Mouse (Mus musculus) cortical plate, adult 2 months (tissue): ENCODE data around the gene Esm1. TPM values are rescaled to one million over a fixed set of nuclear protein-coding genes. Genes with fewer than 3 reads are reported as not detected.

Experiments used
- H3K27ac ChIP-seq: fragments of 200-500 bp; 2 replicates; pipeline ENCODE4 v1.5.1; 2012; ENCODE audit warnings: low read length, control low read depth, inconsistent platforms; ENCODE audit not compliant: insufficient read depth
- H3K4me1 ChIP-seq: fragments of 200-500 bp; 2 replicates; pipeline ENCODE4 v1.6.1; 2011; ENCODE audit warnings: low read length; ENCODE audit not compliant: control insufficient read depth, insufficient read depth
- H3K4me3 ChIP-seq: fragments of 200-500 bp; 2 replicates; pipeline ENCODE4 v1.5.1; 2011; ENCODE audit warnings: mild to moderate bottlenecking, low read length, control low read depth; ENCODE audit not compliant: insufficient read depth
- CTCF ChIP-seq: fragments of 200-500 bp; IDR thresholded peaks from 2 replicates; pipeline ENCODE4 v1.5.1; 2011; ENCODE audit warnings: mild to moderate bottlenecking, control low read depth, low read length; ENCODE audit not compliant: insufficient read depth; ENCODE audit errors: extremely low read depth
- POLR2A ChIP-seq: fragments of 200-500 bp; IDR thresholded peaks from 2 replicates; pipeline ENCODE4 v1.6.1; 2011; ENCODE audit warnings: mild to moderate bottlenecking, low read length, control low read depth; ENCODE audit not compliant: insufficient read depth; ENCODE audit errors: extremely low read depth
- polyA plus RNA-seq: library from polyadenylated mRNA; depleted of rRNA; stranded (reverse); fragments of >200 nt; gene quantifications from 2 replicates; pipeline ENCODE4 v1.2.3, GENCODE M21; 2012; rRNA removed

Esm1 gene
- 0.09 and 0.17 TPM in 2 replicates for polyA plus RNA-seq

DNA sequence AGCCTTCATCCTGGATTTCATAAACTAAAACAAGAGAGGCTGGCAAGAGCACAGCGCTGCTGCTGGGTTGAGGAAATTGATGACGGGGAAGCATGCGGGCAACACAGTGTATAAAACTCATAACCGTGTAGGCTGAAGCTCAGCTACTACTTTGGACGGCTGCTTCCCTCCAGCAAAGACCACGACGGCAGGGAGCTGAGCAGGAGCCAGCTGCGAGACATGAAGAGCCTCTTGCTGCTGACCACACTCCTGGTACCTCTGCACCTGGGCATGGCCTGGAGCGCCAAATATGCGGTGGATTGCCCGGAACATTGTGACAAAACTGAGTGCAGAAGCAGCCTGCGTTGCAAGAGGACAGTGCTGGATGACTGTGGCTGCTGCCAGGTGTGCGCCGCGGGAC, at the start of gene Esm1:
TSS of gene Esm1 (plus strand) at position 36 of the 400 bp plus-strand sequence.
- H3K4me3 ChIP-seq = no peak within 1 kb of the TSS
- no peak for TF ChIP-seq POLR2A
- TF ChIP-seq CTCF = no peak
- no peak within 1 kb of the TSS for H3K27ac ChIP-seq

DNA sequence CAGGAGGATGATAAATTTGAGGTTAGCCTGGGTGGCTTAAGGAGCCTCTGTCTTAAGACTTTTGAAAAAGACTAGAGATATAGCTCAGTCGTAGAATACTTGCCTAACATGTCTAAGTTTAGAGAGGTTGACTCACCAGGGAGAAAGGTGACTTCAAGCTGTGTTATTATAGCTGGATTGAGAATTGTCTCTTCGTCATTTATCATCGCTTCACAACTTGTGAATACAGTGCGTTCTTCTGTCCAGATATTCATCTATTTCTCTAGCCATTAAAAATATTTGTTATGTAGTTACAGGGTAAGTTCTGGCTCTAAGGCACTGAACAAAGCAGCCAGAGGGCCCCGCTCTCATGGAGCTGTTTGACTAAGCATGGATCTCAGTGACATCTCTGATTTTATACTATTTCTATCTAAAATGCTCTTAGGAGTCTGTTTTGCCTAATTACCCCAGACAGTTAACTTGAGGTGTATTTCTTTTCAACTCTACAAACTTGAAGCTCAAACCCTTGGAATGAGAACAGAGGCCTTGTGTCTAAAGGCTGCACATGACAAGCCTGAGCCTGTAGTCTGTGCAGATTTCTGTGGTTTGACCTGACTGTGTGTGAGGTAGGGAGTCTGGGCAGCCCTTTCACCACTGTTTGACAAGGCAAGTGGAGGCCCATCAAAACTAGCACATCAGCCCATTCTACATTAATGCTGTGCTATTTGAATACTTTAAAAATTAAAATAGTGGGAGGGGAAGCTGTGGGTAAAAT, 45.0 kb upstream of the Esm1 start:
- Histone ChIP-seq H3K4me1 (no peaks in the 10 kb centered on the region), H3K4me3 (no peak overlapping the region), H3K27ac (no peak overlapping the region)
- TF ChIP-seq CTCF = no peak
- TF ChIP-seq POLR2A = no peak

More for the DNA sequence above, at the start of gene Esm1:
- H3K4me1 ChIP-seq = no peaks in the 10 kb centered on the region

DNA sequence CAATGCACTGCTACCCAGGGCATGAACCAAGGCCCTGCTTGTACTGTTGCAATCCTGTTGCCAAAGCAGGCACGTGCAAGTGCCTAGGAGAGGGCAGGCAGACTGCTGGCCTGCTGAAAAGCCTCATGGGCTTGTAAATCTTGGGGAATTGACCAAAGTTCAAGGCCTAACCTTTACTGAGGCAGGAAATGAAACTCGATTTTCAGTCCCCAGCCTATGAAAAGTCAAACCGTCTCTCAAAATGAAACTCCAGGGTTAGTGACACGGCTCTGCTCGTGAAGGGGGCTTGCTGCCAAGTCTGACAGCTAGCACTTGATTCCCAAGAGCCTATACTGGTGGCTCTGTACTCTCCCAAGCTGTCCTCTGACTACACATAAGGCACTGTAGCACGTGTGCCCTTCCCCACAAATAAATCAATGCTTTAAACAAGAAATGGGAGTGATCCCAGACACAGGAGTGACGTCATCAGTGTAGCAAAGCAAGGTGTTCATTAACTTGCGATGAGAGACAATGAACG, 41.4 kb upstream of the Esm1 start:
- H3K4me1 ChIP-seq = no peaks in the 10 kb centered on the region
- H3K27ac ChIP-seq = no peak overlapping the region
- H3K4me3 ChIP-seq = no peak overlapping the region
- TF ChIP-seq CTCF (no peak), POLR2A (no peak)

DNA sequence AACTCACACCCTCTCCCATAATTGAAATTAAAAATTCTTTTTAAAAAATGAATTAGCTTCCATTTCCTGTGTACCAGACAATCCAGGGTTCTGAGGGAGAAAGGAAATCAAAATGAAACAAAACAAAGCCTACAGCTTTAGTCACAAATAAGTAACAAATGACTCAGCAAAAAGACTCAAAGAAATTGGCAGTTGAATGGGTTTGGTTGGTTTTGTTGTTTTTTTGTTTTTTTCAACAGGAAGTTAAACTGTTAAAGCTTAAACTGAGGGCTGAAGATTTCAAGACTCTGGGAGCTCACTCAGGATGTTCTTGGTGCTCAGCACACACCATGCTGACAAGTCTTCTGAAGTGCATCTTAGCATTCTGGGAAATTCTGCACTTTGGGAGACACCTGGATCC, 39.2 kb upstream of the Esm1 start:
- TF ChIP-seq CTCF (no peak), POLR2A (no peak)
- Histone ChIP-seq H3K4me3 (no peak overlapping the region), H3K27ac (no peak overlapping the region), H3K4me1 (no peaks in the 10 kb centered on the region)

DNA sequence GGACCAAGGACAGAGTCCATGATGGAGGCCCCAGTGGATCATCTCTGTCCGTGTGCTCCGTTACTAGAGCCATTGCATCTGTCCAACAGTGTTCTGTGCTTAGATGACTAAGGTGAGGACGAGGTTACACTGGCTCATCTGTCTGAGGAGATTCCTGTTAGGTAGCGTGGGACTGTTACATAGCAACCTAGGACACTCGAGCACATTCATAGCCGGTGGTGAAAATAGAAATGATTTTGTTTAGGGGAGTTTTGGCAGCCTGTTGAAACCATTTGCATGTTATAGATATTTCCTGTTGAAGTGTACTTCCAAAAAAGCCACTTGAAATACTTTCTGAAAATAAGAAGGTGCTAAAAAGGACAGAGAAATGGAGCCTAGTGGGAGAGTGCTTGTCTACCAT, 35.3 kb upstream of the Esm1 start:
- Histone ChIP-seq H3K4me1 (no peaks in the 10 kb centered on the region), H3K27ac (no peak overlapping the region), H3K4me3 (no peak overlapping the region)
- TF ChIP-seq POLR2A (no peak), CTCF (no peak)

DNA sequence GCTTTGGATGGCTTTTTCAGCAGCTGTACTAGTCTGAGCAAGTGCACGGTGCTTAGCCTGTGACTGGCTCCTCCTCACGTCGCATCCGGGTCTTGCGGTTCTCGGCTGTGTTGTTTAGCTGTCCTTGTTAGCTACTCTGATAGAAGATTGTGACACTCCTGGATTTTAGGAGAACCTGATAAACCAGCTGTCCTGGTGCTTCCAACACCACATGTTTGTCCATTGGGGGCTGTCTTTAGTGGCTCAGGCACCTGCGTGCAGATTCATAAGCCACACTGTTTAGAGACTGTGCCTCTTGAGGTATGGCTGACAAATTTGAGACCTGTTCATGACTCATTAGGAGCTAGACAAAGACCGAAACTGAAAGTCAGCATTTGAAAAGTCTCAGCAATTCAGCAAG, 26.1 kb upstream of the Esm1 start:
- no peaks in the 10 kb centered on the region for H3K4me1 ChIP-seq
- no peak overlapping the region for H3K27ac ChIP-seq
- H3K4me3 ChIP-seq = no peak overlapping the region
- TF ChIP-seq POLR2A (no peak), CTCF (no peak)

DNA sequence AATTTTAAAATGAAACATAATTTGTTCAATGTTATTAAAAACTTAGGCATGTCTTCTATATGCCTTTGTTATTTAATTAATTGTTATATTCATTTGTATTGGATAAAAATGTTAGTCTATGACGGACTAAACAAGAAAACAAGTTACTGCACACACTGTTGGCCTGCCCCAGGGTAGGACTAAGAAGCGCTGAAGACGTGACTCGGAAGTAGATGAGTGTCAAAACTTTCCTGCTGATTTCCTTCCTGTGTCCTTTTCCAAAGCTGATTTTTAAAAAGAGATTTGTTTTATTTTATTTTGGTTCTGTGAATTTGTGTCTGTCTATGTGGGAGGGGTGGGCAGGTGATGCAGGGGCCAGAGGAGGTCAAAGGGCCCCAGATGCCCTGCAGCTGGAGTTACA, 25.7 kb upstream of the Esm1 start:
- TF ChIP-seq POLR2A (no peak), CTCF (no peak)
- no peak overlapping the region for H3K4me3 ChIP-seq

DNA sequence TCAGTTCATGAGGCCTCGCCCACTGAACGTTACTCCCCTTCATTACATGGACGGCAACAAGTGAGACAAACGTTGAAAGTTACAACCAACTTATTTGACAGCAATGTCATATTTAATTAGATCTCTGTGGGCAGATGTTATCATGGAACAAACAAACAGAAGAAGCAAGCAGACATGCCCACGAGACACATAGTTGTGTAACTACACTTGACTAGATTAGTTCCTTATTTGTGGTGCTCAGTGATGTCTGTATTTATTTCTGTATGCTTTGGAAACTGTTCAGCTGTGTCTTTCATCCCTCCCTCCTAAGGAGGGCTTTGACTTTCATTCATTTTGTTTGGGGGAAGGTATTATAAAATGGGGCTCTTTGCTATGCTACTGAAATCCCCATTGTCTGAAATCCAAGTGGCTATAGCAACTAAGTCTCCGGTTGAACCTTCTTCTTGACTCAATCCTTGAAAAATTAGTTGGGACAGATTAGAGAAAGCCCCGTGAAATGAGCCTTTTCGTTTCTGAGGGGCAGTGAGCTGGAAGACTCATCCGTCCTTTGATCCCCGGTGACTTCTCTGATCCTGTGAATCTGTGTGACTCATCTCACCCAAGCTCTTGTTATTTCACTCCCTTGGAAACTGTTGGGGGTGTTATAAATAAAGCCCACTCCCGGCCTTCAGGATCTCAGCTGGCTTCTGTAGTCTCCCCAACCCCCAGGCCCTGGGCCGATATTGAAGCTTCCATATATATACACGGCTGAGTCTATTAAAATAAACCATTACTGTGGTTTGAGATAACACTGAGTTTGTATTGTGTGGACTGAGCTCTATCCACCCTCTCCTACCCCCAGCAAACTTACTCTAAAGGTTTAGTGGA, 12.4 kb upstream of the Esm1 start:
- H3K4me3 ChIP-seq = no peak overlapping the region
- H3K4me1 ChIP-seq = no peaks in the 10 kb centered on the region
- no peak overlapping the region for H3K27ac ChIP-seq
- TF ChIP-seq POLR2A (no peak), CTCF (no peak)

More for the DNA sequence above, 25.7 kb upstream of the Esm1 start:
- H3K27ac ChIP-seq = no peak overlapping the region
- no peaks in the 10 kb centered on the region for H3K4me1 ChIP-seq

DNA sequence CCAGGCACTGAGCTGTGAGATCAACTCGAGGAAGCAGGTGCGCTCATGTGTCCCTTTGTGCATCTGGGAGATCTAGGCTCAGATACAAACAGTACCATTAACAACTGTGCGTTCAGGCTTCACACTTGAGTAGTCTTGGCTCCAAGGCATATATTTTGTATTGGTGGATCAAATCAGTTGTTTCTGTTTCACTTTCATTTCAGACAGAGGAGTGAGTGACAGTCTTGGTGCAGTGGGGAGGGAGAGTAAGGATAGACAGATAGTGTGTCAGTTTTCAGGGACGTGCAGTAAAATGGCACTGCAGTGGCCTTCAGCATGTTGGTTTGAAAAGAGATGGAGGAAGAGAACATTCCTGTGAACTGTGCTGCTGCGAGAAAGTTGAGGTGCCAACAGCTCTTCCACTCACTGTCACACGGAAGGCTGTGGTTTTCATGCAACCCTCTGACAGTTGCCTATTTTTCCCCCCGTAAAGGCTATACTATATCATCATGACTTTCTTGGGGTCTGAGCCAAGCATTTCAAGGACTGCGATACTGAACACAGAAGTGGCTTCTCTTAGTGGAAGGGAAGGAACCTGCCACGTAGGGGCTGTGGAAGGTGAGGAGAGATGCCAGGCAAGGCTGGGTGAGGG, 11.5 kb upstream of the Esm1 start:
- TF ChIP-seq CTCF = no peak
- TF ChIP-seq POLR2A = no peak
- no peaks in the 10 kb centered on the region for H3K4me1 ChIP-seq
- H3K27ac ChIP-seq = no peak overlapping the region
- H3K4me3 ChIP-seq = no peak overlapping the region
